Mouse (Mus musculus): Measurements from ENCODE around the gene Rtkn2. TPM values are rescaled to one million over a fixed set of nuclear protein-coding genes. Genes with fewer than 3 reads are reported as not detected.

Rtkn2 gene
- polyA plus RNA-seq, 1 experiment: not detected

- no peak overlapping the region for H3K4me3 ChIP-seq (ENCODE audit: insufficient read depth, low read depth, low read length)
- peak overlapping the region; percentile 39; the same call in 1 of the 2 replicates for H3K27ac ChIP-seq (replicated peaks; ENCODE audit: low read depth, low read length)
- peaks cover 34% of the 10 kb centered on the region for H3K4me1 ChIP-seq (ENCODE audit: control insufficient read depth, insufficient read depth, insufficient read length, low read length)
These were observed 127.1 kb downstream of the Rtkn2 start for GRCm38 (mm10) chr10:68106351-68106950.

- H3K4me1 ChIP-seq (ENCODE audit: control insufficient read depth, insufficient read depth, insufficient read length, low read length): peaks cover 33% of the 10 kb centered on the region
- peak overlapping the region; percentile 56 for H3K27ac ChIP-seq (replicated peaks; ENCODE audit: low read depth, low read length)
- no peak overlapping the region for H3K4me3 ChIP-seq (ENCODE audit: insufficient read depth, low read depth, low read length)
These were observed 128.3 kb downstream of the Rtkn2 start for GRCm38 (mm10) chr10:68107716-68108115.

Other genes with a start within 250 kb of the Rtkn2 start
- not detected in 2 replicates for gene Zfp365, start 66.9 kb upstream of the Rtkn2 start, polyA plus RNA-seq (2012; ENCODE audit: insufficient read depth, insufficient read length, missing spikeins)

Measured in brown adipose tissue, adult 24 weeks (tissue).